Mouse (Mus musculus) brown adipose tissue, adult 24 weeks (tissue): Measurements from ENCODE around the gene Nsun7. TPM values are rescaled to one million over a fixed set of nuclear protein-coding genes. Genes with fewer than 3 reads are reported as not detected.
"Not testable (repeated sequence)": the region's sequence is repeated elsewhere in the genome, so short reads cannot be mapped to it uniquely, and the experiment has no call there.

Source experiments
- H3K27ac ChIP-seq: fragments of 200-500 bp; replicated peaks from 2 replicates; pipeline ENCODE4 v1.5.1; 2012; ENCODE audit warnings: low read depth, mild to moderate bottlenecking, low read length
- H3K4me1 ChIP-seq: fragments of 200-500 bp; 2 replicates; pipeline ENCODE4 v1.6.1; 2012; ENCODE audit warnings: low read length, mixed read lengths; ENCODE audit not compliant: control insufficient read depth, insufficient read depth, insufficient read length
- H3K4me3 ChIP-seq: fragments of 200-500 bp; 2 replicates; pipeline ENCODE4 v1.5.1; 2012; ENCODE audit warnings: low read depth, mild to moderate bottlenecking, low read length, moderate library complexity; ENCODE audit not compliant: insufficient read depth
- polyA plus RNA-seq: library from polyadenylated mRNA; stranded (reverse); fragments of >200 nt; gene quantifications from 2 replicates; pipeline ENCODE4 v1.2.4, GENCODE M21; 2012; ENCODE audit not compliant: missing spikeins, insufficient read depth, insufficient read length

Gene Nsun7
- polyA plus RNA-seq, 1 experiment: not detected

- no peak overlapping the region for H3K4me3 ChIP-seq
- no peak overlapping the region for H3K27ac ChIP-seq
- H3K4me1 ChIP-seq: no peaks in the 10 kb centered on the region
These were observed 697 bp upstream of the Nsun7 start for GRCm38 (mm10) chr5:66259000-66259399.

DNA sequence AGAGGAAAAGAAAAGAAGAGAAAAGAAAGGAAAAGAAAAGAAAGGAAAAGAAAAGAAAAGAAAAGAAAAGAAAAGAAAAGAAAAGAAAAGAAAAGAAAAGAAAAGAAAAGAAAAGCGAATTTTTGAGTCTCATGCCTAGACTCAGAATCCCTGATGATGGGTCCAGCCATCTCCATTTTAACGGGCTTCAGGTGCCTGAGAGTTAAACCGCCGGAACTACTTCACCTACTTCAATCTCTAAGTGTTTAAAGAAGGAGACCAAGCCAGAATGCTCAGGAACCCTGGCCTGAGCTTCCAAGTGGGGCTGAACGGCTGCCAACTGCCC lies 304 bp upstream of the Nsun7 start:
- H3K27ac ChIP-seq, H3K4me1 ChIP-seq: not testable (repeated sequence)
- H3K4me3 ChIP-seq: peak overlapping the region; percentile 63

GRCm38 (mm10) chr5:66262475-66262874 lies 2.8 kb downstream of the Nsun7 start:
- H3K27ac ChIP-seq: no peak overlapping the region
- no peak overlapping the region for H3K4me3 ChIP-seq
- H3K4me1 ChIP-seq: no peaks in the 10 kb centered on the region

DNA sequence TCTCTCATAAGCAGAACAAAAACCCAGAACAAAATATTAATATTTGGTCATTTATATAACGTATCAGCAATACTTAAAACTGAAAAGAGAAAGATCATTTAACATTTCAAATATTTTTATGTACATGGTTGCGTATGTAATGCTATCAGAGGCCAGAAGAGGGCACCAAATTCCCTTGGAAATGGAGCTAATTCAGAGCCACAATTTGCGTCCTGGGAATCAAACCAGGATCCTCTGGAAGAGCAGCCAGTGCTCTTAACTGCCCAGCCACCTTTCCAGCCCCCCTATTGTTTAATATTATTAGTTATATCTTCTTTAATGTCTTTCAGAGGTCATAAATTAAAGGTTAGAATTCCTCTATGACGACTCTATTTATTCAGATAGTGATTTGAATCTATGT lies 3.7 kb downstream of the Nsun7 start:
- no peak overlapping the region for H3K27ac ChIP-seq
- H3K4me3 ChIP-seq: no peak overlapping the region
- H3K4me1 ChIP-seq: no peaks in the 10 kb centered on the region

GRCm38 (mm10) chr5:66269616-66270015 lies 9.9 kb downstream of the Nsun7 start:
- Histone ChIP-seq H3K27ac (no peak overlapping the region), H3K4me1 (no peaks in the 10 kb centered on the region), H3K4me3 (no peak overlapping the region)

DNA sequence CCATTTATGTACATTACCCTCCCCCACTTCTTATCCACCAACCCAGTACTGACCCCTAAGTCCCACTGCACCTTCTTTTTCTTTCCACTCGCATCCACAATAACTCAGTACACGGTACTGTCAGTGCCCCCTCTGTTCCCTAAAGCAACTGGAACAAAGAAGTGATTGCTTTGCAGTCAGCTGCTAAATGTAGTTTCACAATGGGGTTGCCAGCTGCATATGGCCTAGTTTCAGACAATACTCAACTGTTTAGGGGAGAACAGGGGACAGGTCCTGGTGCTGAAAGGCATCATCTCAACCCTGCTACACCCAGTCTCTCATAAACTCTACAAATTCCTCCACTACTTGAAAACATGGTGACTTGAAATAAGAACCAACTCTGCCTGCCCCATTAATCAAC lies 11.4 kb downstream of the Nsun7 start:
- no peak overlapping the region for H3K27ac ChIP-seq

DNA sequence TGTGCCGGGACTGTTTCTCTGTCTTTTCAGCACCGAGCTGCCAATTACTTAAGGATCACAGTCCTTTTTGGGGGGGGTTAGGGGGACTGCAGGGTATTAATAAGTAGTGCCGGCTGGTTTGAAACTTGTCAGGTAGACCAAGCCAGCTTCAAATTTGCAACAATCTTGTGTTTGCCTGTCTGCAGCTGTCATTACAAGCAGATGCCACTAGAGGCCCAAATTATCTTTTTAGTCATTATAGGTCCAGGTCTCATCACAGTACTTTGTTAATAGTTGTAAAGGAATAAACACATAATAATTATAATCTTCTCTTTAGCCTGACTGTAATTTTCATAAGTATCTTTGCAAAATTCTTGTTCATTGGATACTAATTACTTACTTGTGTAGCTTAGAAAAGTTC lies 14.7 kb downstream of the Nsun7 start:
- no peak overlapping the region for H3K4me3 ChIP-seq
- no peak overlapping the region for H3K27ac ChIP-seq
- no peaks in the 10 kb centered on the region for H3K4me1 ChIP-seq

More for the DNA sequence above, 11.4 kb downstream of the Nsun7 start:
- no peaks in the 10 kb centered on the region for H3K4me1 ChIP-seq
- no peak overlapping the region for H3K4me3 ChIP-seq

DNA sequence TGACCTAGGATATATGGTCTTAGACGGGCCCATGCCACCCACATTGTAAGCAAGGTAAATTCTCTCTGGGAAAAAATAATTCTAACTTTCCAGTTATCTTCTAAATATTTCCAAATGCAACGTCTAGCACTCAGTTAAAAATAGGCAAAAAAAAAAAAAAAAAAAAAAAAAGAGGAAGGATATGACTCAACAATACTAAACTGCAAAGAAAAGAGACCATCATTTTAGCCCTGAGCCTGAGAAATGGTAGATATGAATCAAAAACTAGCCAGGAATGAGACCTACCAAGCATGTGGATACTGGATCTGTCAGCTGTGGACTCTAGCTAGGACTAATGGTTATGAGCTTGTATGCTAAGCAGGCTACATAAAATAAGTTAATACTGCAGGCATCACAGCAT lies 20.0 kb downstream of the Nsun7 start:
- Histone ChIP-seq H3K27ac (no peak overlapping the region), H3K4me3 (no peak overlapping the region), H3K4me1 (no peaks in the 10 kb centered on the region)

- no peak overlapping the region for H3K4me3 ChIP-seq
- H3K27ac ChIP-seq: no peak overlapping the region
- no peaks in the 10 kb centered on the region for H3K4me1 ChIP-seq
These were observed 21.0 kb downstream of the Nsun7 start for GRCm38 (mm10) chr5:66280742-66281141.

DNA sequence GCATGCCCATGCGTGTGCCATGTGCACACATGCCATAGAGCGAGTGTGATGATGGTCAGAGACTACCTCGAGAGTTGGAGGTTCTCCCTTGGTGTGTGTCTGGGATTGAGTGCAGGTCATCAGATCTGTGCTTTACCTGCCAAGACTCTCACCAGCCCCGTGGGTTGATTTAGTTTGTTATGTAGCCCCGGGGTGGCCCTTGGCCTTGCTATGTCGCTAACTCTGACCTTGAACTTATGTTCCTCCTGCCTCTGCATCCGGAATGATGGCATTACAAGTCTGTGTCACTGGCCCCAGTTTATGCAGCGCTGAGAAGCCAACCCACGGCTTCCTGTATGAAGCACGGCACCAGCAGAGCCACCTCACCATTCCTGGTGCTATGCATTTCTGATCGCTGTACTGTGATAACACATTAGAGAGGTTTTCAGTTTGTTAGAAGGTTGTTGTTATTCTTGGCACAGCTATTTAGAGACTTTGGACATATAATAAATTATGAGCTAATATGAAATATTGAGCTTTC lies 34.5 kb downstream of the Nsun7 start:
- Histone ChIP-seq H3K27ac (no peak overlapping the region), H3K4me1 (peaks cover 12% of the 10 kb centered on the region), H3K4me3 (no peak overlapping the region)

DNA sequence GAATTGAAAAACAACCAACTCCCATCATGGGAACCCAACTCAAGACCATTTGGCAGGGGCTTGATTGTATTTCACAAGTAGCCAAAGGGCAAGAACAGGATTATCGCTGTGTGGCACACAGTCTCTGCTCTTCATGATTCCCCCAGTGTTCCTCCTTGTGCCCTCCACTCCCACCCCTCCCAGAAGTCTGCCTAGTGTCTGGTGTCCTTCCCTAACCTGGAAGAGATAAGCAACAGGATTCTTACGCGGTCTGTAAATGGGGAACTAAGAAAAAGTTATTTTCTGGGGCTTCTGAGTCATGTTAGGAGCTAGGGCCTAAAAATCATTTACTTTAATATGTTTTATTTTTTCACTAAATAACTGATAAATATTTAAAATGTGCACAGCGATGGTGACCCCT lies 35.3 kb downstream of the Nsun7 start:
- Histone ChIP-seq H3K4me3 (no peak overlapping the region), H3K4me1 (peaks cover 14% of the 10 kb centered on the region), H3K27ac (no peak overlapping the region)

DNA sequence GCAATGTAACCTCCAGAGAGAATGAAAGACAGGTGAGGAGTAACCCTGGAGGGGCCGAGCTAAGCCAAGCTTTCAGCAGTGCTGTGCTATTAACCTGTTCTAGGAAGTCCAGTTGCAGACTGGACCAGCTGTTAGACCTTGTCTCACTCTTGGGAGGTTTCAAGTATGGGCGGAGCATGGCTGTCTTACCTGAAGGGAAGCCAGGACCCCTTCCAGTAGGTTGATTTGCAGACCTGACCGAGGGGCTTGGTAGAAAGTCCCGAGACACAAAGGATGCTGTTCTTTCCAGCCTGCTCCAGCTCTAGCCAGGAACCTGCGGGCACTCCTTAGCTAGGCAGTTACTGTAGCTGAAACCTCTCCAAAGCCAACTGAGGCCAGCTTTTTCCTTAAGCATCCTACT lies 36.4 kb downstream of the Nsun7 start:
- H3K27ac ChIP-seq: no peak overlapping the region
- peaks cover 14% of the 10 kb centered on the region for H3K4me1 ChIP-seq
- H3K4me3 ChIP-seq: no peak overlapping the region

- Histone ChIP-seq H3K4me3 (no peak overlapping the region), H3K4me1 (peaks cover 13% of the 10 kb centered on the region), H3K27ac (no peak overlapping the region)
These were observed 39.2 kb downstream of the Nsun7 start for GRCm38 (mm10) chr5:66298856-66299255.

- no peak overlapping the region for H3K27ac ChIP-seq
- peaks cover 2% of the 10 kb centered on the region; the same call in 1 of the 2 replicates for H3K4me1 ChIP-seq
These were observed 40.9 kb downstream of the Nsun7 start for GRCm38 (mm10) chr5:66300576-66300975.

GRCm38 (mm10) chr5:66302085-66302815 lies 42.6 kb downstream of the Nsun7 start:
- H3K4me1 ChIP-seq: peaks cover 2% of the 10 kb centered on the region; the same call in 1 of the 2 replicates
- H3K4me3 ChIP-seq: no peak overlapping the region
- no peak overlapping the region for H3K27ac ChIP-seq

More at GRCm38 (mm10) chr5:66300576-66300975, 40.9 kb downstream of the Nsun7 start:
- no peak overlapping the region for H3K4me3 ChIP-seq

GRCm38 (mm10) chr5:66302873-66303272 lies 43.2 kb downstream of the Nsun7 start:
- Histone ChIP-seq H3K4me1 (peaks cover 2% of the 10 kb centered on the region; the same call in 1 of the 2 replicates), H3K4me3 (no peak overlapping the region), H3K27ac (no peak overlapping the region)
